In genomic region chr1:86342371-86342770, GRCm38 (mm10) we compare ENCODE assay signal across 30 mouse cellular contexts. TPM values are rescaled to one million over a fixed set of nuclear protein-coding genes. Genes with fewer than 3 reads are reported as not detected.
"Had no signal": no experiment of that assay in that cellular context is flagged by ENCODE, and none has a peak within 500 bp of the region (broad histone marks: within the 10 kb centered on the region; RNA-seq: fewer than 3 reads in every experiment).

No protein-coding gene starts in this region.

- H3K27me3 ChIP-seq: heart, embryonic 13.5 days; heart, embryonic 15.5 days; hindbrain, embryonic 12.5 days; intestine, embryonic 15.5 days; kidney, embryonic 15.5 days; limb, embryonic 12.5 days; liver, embryonic 12.5 days had no signal

- H3K4me3 ChIP-seq: gastrocnemius, adult 2 months; heart, adult 2 months; heart, embryonic 13.5 days; heart, embryonic 15.5 days; hindbrain, embryonic 10.5 days; hindbrain, embryonic 12.5 days; intestine, embryonic 15.5 days; kidney, embryonic 15.5 days; layer of hippocampus, adult 2 months; left cerebral cortex, adult 2 months; limb, embryonic 10.5 days; limb, embryonic 12.5 days; liver, embryonic 12.5 days had no signal

- H3K9me3 ChIP-seq: heart, embryonic 13.5 days; heart, embryonic 15.5 days; hindbrain, embryonic 10.5 days; hindbrain, embryonic 12.5 days; intestine, embryonic 15.5 days; kidney, embryonic 15.5 days; limb, embryonic 10.5 days; limb, embryonic 12.5 days; liver, embryonic 12.5 days had no signal

- H3K36me3 ChIP-seq: intestine, embryonic 15.5 days had no signal

- H3K4me2 ChIP-seq: heart, embryonic 11.5 days; heart, embryonic 13.5 days; heart, embryonic 15.5 days; hindbrain, embryonic 12.5 days; hindbrain, embryonic 14.5 days; intestine, embryonic 15.5 days; kidney, embryonic 15.5 days; limb, embryonic 12.5 days; liver, embryonic 12.5 days had no signal

- DNase-seq: gastrocnemius, adult 2 months; gastrocnemius, postnatal 10 days; gastrocnemius, postnatal 25 days; heart, adult 2 months; heart, postnatal 14 days; heart, postnatal 4 days; kidney, adult 2 months; kidney, adult 9 months; kidney, postnatal 25 days; kidney, postnatal 4 days; layer of hippocampus, postnatal 36 days; liver had no signal

- H3K27ac ChIP-seq: gastrocnemius, adult 2 months; heart, adult 2 months; heart, embryonic 13.5 days; heart, embryonic 15.5 days; hindbrain, embryonic 10.5 days; hindbrain, embryonic 12.5 days; hindbrain, embryonic 14.5 days; intestine, embryonic 15.5 days; kidney, embryonic 15.5 days; kidney, postnatal 0 days; layer of hippocampus, adult 2 months; left cerebral cortex, adult 2 months; limb, embryonic 10.5 days; limb, embryonic 12.5 days; liver, embryonic 12.5 days; liver, embryonic 14.5 days had no signal

- H3K9ac ChIP-seq: heart, embryonic 13.5 days; heart, embryonic 15.5 days; hindbrain, embryonic 12.5 days; hindbrain, embryonic 14.5 days; intestine, embryonic 15.5 days; kidney, embryonic 15.5 days; limb, embryonic 12.5 days; liver, embryonic 12.5 days; liver, embryonic 14.5 days had no signal

- ATAC-seq: hindbrain, embryonic 16.5 days; inflammation-experienced regulatory T-cells, adult 6 months; intestine, embryonic 15.5 days; intestine, postnatal 0 days; liver, embryonic 12.5 days had no signal

- H3K4me1 ChIP-seq: heart, embryonic 13.5 days; heart, embryonic 15.5 days; hindbrain, embryonic 10.5 days; hindbrain, embryonic 12.5 days; intestine, embryonic 15.5 days; kidney, embryonic 15.5 days; limb, embryonic 10.5 days; limb, embryonic 12.5 days; liver, embryonic 12.5 days had no signal

RNA-seq across cellular contexts. Expression of gene B3gnt7, which starts 39.7 kb away (rescaled TPM):
- total RNA-seq: gastrocnemius, adult 2 months; gastrocnemius, postnatal 25 days had no signal
- polyA plus RNA-seq: inflammation-experienced regulatory T-cells, adult 6 months had no signal
